Mouse (Mus musculus): ENCODE measurements around the gene Dbh. TPM values are rescaled to one million over a fixed set of nuclear protein-coding genes. Genes with fewer than 3 reads are reported as not detected.

Gene Dbh
- polyA plus RNA-seq, 1 experiment from 2014 or later, result 0.57 TPM

- H3K27me3 ChIP-seq (replicated peaks), result peaks cover 14% of the 10 kb centered on the region
- peaks cover under 1% of the 10 kb centered on the region; the same call in 1 of the 2 replicates for H3K4me1 ChIP-seq
- H3K4me3 ChIP-seq, result no peak overlapping the region
- H3K9me3 ChIP-seq, result no peaks in the 10 kb centered on the region
- no peak for ATAC-seq (ENCODE audit: low FRiP score, low read depth)
- WGBS, result 83% methylated on average over 1 of the region's 1 CpGs
- no peak overlapping the region for H3K9ac ChIP-seq
- no peak overlapping the region for H3K4me2 ChIP-seq (replicated peaks)
- no peak overlapping the region for H3K27ac ChIP-seq
- H3K36me3 ChIP-seq, result no peaks in the 10 kb centered on the region
These were observed 28.2 kb upstream of the Dbh start for GRCm38 (mm10) chr2:27136789-27137188.

- Histone ChIP-seq H3K9ac (no peak overlapping the region), H3K36me3 (no peaks in the 10 kb centered on the region), H3K9me3 (no peaks in the 10 kb centered on the region), H3K4me1 (peaks cover 8% of the 10 kb centered on the region; the same call in 1 of the 2 replicates), H3K4me3 (no peak overlapping the region), H3K27ac (no peak overlapping the region), H3K4me2 (replicated peaks) (no peak overlapping the region), H3K27me3 (replicated peaks) (peaks cover 25% of the 10 kb centered on the region)
- WGBS, result 62% methylated on average over 4 of the region's 4 CpGs
- no peak for ATAC-seq (ENCODE audit: low FRiP score, low read depth)
These were observed 26.7 kb upstream of the Dbh start for GRCm38 (mm10) chr2:27138356-27138755.

- Histone ChIP-seq H3K9ac (peak within 1 kb of the TSS; percentile 44), H3K27me3 (replicated peaks) (peaks cover 25% of the 10 kb centered on the region), H3K4me3 (peak within 1 kb of the TSS; percentile 41), H3K9me3 (no peaks in the 10 kb centered on the region), H3K27ac (no peak within 1 kb of the TSS), H3K4me1 (peaks cover 8% of the 10 kb centered on the region; the same call in 1 of the 2 replicates), H3K4me2 (replicated peaks) (peak within 1 kb of the TSS; percentile 83), H3K36me3 (no peaks in the 10 kb centered on the region)
- peak; percentile 41; the same call in 1 of the 2 replicates for ATAC-seq (ENCODE audit: low FRiP score, low read depth)
- WGBS, result 1% methylated on average over 62 of the region's 62 CpGs
These were observed 22.9 kb upstream of the Dbh start, which contains the start of gene Fam163b for GRCm38 (mm10) chr2:27141950-27142693. Fam163b (minus strand) TSS chr2:27142491.

GRCm38 (mm10) chr2:27144957-27145356, 20.1 kb upstream of the Dbh start:
- WGBS, result 81% methylated on average over 2 of the region's 2 CpGs
- peaks cover 25% of the 10 kb centered on the region for H3K27me3 ChIP-seq (replicated peaks)
- no peaks in the 10 kb centered on the region for H3K36me3 ChIP-seq
- no peaks in the 10 kb centered on the region for H3K9me3 ChIP-seq
- no peak overlapping the region for H3K4me3 ChIP-seq
- no peak overlapping the region for H3K9ac ChIP-seq
- no peak for ATAC-seq (ENCODE audit: low FRiP score, low read depth)
- no peak overlapping the region for H3K4me2 ChIP-seq (replicated peaks)
- H3K27ac ChIP-seq, result no peak overlapping the region
- peaks cover 15% of the 10 kb centered on the region; the same call in 1 of the 2 replicates for H3K4me1 ChIP-seq

GRCm38 (mm10) chr2:27146840-27147239, 18.2 kb upstream of the Dbh start:
- peaks cover 15% of the 10 kb centered on the region; the same call in 1 of the 2 replicates for H3K4me1 ChIP-seq
- WGBS, result 68% methylated on average over 6 of the region's 6 CpGs
- no peak overlapping the region for H3K9ac ChIP-seq
- ATAC-seq (ENCODE audit: low FRiP score, low read depth), result no peak
- no peak overlapping the region for H3K4me3 ChIP-seq
- H3K4me2 ChIP-seq (replicated peaks), result no peak overlapping the region
- H3K27me3 ChIP-seq (replicated peaks), result peaks cover 10% of the 10 kb centered on the region
- no peaks in the 10 kb centered on the region for H3K36me3 ChIP-seq
- no peak overlapping the region for H3K27ac ChIP-seq
- no peaks in the 10 kb centered on the region for H3K9me3 ChIP-seq

- Histone ChIP-seq H3K9ac (no peak overlapping the region), H3K27me3 (replicated peaks) (no peaks in the 10 kb centered on the region), H3K4me3 (no peak overlapping the region), H3K27ac (no peak overlapping the region), H3K9me3 (no peaks in the 10 kb centered on the region), H3K4me2 (replicated peaks) (no peak overlapping the region), H3K4me1 (peaks cover 7% of the 10 kb centered on the region; the same call in 1 of the 2 replicates), H3K36me3 (no peaks in the 10 kb centered on the region)
- ATAC-seq (ENCODE audit: low FRiP score, low read depth), result no peak
- WGBS, result 2% methylated on average over 2 of the region's 2 CpGs
These were observed 15.6 kb upstream of the Dbh start for GRCm38 (mm10) chr2:27149457-27149856.

- no peak overlapping the region for H3K4me3 ChIP-seq
- H3K36me3 ChIP-seq, result no peaks in the 10 kb centered on the region
- WGBS, result 85% methylated on average over 10 of the region's 10 CpGs
- ATAC-seq (ENCODE audit: low FRiP score, low read depth), result no peak
- no peak overlapping the region for H3K27ac ChIP-seq
- H3K4me2 ChIP-seq (replicated peaks), result no peak overlapping the region
- H3K9me3 ChIP-seq, result no peaks in the 10 kb centered on the region
- H3K27me3 ChIP-seq (replicated peaks), result no peaks in the 10 kb centered on the region
- peaks cover 3% of the 10 kb centered on the region; the same call in 1 of the 2 replicates for H3K4me1 ChIP-seq
- H3K9ac ChIP-seq, result no peak overlapping the region
These were observed 10.4 kb upstream of the Dbh start for GRCm38 (mm10) chr2:27154466-27155185.

- no peaks in the 10 kb centered on the region for H3K27me3 ChIP-seq (replicated peaks)
- no peak overlapping the region for H3K4me2 ChIP-seq (replicated peaks)
- WGBS, result 74% methylated on average over 6 of the region's 6 CpGs
- no peaks in the 10 kb centered on the region for H3K36me3 ChIP-seq
- H3K9me3 ChIP-seq, result no peaks in the 10 kb centered on the region
- ATAC-seq (ENCODE audit: low FRiP score, low read depth), result no peak
- H3K4me1 ChIP-seq, result no peaks in the 10 kb centered on the region
- H3K9ac ChIP-seq, result no peak overlapping the region
- H3K27ac ChIP-seq, result no peak overlapping the region
- no peak overlapping the region for H3K4me3 ChIP-seq
These were observed 8.4 kb upstream of the Dbh start for GRCm38 (mm10) chr2:27156596-27156995.

GRCm38 (mm10) chr2:27161526-27161925, 3.5 kb upstream of the Dbh start:
- Histone ChIP-seq H3K4me3 (no peak overlapping the region), H3K27me3 (replicated peaks) (no peaks in the 10 kb centered on the region), H3K9ac (no peak overlapping the region), H3K4me1 (no peaks in the 10 kb centered on the region), H3K27ac (no peak overlapping the region), H3K36me3 (no peaks in the 10 kb centered on the region), H3K9me3 (no peaks in the 10 kb centered on the region), H3K4me2 (replicated peaks) (no peak overlapping the region)
- no peak for ATAC-seq (ENCODE audit: low FRiP score, low read depth)
- 96% methylated on average over 2 of the region's 2 CpGs for WGBS

GRCm38 (mm10) chr2:27162656-27163055, 2.4 kb upstream of the Dbh start:
- no peak overlapping the region for H3K4me3 ChIP-seq
- WGBS, result 71% methylated on average over 11 of the region's 11 CpGs
- H3K4me1 ChIP-seq, result no peaks in the 10 kb centered on the region; the same call in 1 of the 2 replicates
- H3K9me3 ChIP-seq, result no peaks in the 10 kb centered on the region
- no peak overlapping the region for H3K9ac ChIP-seq
- no peaks in the 10 kb centered on the region for H3K36me3 ChIP-seq
- no peaks in the 10 kb centered on the region for H3K27me3 ChIP-seq (replicated peaks)
- H3K4me2 ChIP-seq (replicated peaks), result no peak overlapping the region
- no peak overlapping the region for H3K27ac ChIP-seq
- no peak for ATAC-seq (ENCODE audit: low FRiP score, low read depth)

GRCm38 (mm10) chr2:27163851-27164250, 1.2 kb upstream of the Dbh start:
- Histone ChIP-seq H3K27ac (no peak overlapping the region), H3K9ac (no peak overlapping the region), H3K4me3 (no peak overlapping the region), H3K4me1 (no peaks in the 10 kb centered on the region; the same call in 1 of the 2 replicates), H3K9me3 (no peaks in the 10 kb centered on the region), H3K36me3 (no peaks in the 10 kb centered on the region), H3K27me3 (replicated peaks) (no peaks in the 10 kb centered on the region), H3K4me2 (replicated peaks) (no peak overlapping the region)
- 83% methylated on average over 5 of the region's 5 CpGs for WGBS
- ATAC-seq (ENCODE audit: low FRiP score, low read depth), result no peak

- WGBS, result 86% methylated on average over 2 of the region's 2 CpGs
- Histone ChIP-seq H3K4me3 (no peak overlapping the region), H3K4me1 (no peaks in the 10 kb centered on the region; the same call in 1 of the 2 replicates), H3K27ac (no peak overlapping the region), H3K9me3 (no peaks in the 10 kb centered on the region), H3K36me3 (no peaks in the 10 kb centered on the region), H3K9ac (no peak overlapping the region), H3K27me3 (replicated peaks) (no peaks in the 10 kb centered on the region), H3K4me2 (replicated peaks) (no peak overlapping the region)
- ATAC-seq (ENCODE audit: low FRiP score, low read depth), result no peak
These were observed 1.0 kb downstream of the Dbh start for GRCm38 (mm10) chr2:27166074-27166473.

All from neural tube, embryonic 12.5 days (tissue).